Mouse (Mus musculus) inflammation-experienced regulatory T-cells, adult 6 months (primary cell): ENCODE data around the gene Tjp2. TPM values are rescaled to one million over a fixed set of nuclear protein-coding genes. Genes with fewer than 3 reads are reported as not detected.
"Not testable (repeated sequence)": the region's sequence is repeated elsewhere in the genome, so short reads cannot be mapped to it uniquely, and the experiment has no call there.

Experiments
- ATAC-seq: one replicate; pipeline ENCODE4 v1.8.0; 2017
- polyA plus RNA-seq, 3 experiments: library from polyadenylated mRNA; unstranded; fragments of 100-300 nt; shearing (Covaris generic); gene quantifications; one replicate each; pipeline ENCODE4 v1.2.1; 2017

Tjp2 gene
- polyA plus RNA-seq, 3 experiments from 2014 or later = 5.3 to 9.5 (median 5.4) TPM

DNA sequence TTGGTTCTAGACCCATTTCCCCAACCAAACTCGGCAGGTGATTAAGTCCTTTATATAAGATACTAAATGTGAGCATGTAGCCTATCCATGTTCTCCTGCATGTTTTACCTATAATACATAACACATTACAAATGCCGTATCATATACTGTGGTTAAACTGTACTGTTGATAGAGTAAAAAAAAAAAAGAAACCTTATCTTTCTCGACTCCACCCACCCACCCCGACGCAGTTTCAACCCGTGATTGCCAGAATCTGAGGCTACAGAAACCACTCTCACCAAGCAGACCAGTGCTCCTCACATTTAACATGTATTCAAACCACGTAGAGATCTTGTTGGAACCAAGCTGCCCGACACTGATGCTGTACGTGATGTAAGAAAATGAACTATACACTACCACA is 102.2 kb downstream of the Tjp2 start:
- ATAC-seq = no peak

DNA sequence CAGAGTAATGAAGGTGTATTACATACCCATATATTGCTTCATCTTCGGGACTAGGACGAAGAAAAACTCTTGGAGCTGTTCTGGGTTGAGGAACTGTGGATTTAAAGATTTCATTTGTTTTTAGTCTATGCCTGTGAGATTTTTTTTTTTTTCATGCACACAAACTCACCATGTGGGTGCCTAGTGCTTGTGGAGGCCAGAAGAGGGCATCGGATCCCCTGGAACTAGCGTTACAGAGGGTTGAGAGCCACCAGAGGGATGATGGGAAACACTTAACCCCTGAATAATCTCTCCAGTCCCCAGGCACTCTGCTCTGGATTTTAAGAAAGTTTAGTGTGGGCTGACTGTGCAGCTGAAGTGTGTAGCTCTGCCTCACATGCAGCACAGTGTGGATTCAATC is 104.0 kb downstream of the Tjp2 start:
- ATAC-seq = no peak

DNA sequence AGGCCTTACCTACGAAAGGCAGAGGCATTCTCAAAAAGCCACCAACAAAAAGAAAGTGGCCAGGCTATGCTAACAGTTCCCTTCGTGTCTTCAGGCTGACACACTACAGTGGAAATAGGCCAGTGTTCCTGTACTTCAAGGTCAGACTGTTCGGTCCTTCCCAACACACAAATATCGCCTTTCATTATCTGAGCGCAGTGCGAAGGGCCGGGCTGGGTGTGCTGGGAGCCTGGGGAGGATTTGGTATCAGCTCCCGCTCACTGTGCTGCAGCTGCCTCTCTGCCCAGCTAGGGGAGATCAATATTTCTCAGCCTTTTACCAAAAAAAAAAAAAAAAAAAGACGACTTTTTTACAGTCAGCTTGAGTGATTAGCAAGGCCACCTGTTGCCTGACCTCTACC is 106.1 kb downstream of the Tjp2 start:
- ATAC-seq = no peak

DNA sequence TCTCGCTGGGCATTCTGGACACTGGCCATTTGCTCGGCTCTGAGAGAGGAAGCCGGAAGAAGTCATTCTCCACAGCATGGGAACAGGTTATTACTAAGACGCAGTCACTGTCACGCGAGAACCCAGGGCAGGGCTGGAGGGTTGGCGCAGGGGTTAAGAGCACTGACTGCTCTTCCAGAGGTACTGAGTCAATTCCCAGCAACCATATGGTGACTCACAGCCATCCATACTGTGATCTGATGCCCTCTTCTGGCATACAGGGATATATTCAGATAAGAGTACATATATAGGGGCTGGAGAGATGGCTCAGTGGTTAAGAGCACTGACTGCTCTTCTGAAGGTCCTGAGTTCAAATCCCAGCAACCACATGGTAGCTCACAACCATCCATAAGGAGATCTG is 113.2 kb downstream of the Tjp2 start:
- no peak for ATAC-seq

DNA sequence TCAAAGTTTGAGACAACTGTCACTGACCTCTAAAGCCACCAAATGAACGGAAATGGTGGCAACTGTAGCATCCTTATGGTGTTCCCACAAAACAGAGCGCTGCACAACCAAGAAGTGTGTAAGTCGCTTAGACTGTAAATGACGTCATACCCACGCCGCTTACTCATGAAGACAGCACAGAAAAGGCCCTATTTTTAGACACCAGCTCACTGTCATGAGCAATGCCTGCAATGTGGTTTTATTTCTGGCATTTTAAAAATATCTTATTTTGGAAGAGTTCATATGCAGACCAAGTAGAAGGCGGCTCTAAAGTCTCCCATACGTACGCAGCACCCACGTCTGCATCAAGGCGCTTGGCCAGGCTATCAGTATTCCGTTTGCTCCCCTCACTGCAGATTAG is 117.1 kb downstream of the Tjp2 start:
- ATAC-seq = no peak

DNA sequence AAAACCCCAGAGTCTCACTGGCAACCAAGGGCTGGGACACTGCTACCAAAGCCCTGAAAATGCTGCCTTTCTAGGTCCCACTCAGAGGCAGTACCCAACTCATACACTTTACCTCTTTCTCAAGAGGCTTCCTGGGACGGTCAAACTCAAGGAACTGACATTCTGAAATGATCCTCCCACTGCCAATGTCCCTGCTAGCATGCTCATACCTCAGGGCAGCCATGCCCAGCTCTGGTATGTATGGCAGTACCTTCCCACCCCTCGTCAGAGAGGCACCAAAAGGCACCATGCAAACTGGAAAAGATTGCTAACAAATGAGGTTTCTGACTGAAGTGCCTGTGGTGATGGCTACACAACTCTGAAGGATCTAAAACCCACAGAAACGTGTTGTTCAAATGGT is 121.0 kb downstream of the Tjp2 start:
- ATAC-seq = no peak

DNA sequence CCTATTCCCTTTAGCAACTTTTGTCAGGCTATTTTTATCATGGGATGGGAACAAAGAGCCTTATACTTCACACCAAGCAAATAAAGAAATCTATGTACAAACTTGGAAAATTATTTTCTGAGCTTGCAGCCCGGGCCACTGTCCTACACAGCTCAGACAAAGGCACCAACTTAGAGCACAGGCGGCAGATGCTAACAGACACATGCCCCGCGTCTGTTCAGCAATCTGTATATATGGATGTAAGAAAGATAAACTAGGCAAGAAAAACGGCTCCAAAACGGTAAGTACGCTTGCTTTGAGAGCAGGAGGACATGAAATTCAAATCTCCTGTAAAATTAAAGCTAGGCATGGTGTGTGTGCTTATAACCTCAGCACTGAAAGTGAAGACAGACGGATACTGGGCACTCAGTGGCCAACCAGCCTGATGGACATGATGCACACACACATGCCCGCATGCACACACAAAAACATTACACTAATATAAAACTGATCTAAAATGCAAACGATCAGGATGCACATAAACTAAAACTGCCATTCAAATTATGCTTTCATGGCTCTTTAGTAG is 122.2 kb downstream of the Tjp2 start:
- ATAC-seq = no peak

DNA sequence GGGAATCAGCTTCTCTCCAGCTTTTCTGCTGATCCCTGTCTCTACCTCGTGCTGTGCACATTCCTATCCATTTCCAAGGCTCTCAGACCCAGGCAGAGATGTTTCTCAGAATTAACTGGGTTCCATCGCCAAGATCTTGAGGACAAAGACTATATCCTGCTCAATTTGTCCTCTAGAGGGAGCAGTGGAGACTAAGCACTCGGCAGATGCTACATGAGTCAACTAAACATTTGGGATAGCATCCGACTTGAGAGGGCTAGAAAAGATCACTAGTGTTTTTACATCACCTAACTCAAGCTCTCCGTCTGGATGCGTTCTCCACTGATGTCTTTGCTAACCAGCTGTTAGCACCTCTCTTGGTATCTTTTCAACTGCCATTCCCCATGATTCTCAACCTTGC is 123.6 kb downstream of the Tjp2 start:
- ATAC-seq = no peak

DNA sequence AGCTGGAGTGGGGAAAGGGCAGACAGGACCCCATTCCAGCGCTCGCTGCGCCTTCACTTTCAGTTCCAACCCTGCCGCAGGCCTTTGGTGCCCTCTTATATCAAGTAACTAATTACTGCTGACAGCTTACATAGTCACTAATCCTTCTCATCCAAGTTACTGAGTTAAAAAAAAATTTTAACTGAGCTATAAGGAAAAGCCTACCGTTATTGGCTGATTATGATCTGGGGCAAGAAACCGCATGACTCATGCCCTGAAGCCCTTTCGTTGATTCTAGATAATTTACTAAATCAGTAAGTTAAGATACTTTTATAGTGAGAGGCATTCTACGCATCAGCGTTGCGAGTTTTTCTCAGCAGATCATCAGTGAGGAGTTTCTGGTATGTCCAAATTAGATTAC is 126.1 kb downstream of the Tjp2 start:
- ATAC-seq = no peak

DNA sequence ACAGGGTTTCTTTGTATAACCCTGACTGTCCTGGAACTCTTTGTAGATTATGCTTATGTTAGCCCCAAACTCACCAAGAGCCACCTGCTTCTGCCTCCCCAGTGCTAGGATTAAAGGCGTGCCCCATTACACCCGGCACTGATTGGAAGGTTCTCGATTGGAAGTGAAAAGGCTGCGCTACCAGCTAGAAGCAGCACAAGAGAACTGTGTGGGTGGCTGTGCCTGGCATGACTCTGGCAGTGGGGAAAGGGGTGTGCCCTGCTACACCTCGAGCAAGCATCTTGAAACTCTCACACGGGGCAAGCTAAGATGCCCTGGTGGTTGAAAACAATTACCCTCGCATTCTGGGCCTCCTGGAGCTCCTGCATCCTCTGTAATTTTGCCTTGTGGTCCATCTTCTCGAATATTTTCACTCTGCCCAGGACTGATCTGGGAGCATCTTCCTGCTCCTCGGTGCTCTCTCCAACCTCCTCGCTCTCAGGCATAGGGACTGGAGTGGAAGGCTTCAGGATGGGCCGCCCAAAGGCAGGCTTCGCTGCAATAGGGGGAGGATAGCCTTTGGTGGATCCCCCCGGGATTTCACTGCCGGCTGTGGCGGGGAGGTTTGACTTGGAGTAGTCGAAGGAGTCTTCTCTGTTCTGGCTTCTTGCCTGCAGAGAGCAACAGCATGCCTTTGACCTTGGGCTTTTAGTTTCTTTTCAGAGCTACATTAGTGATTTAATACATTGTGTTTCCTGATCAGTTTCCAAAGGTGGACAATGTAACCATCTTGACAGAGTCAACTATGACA is 127.0 kb downstream of the Tjp2 start:
- ATAC-seq = no peak

DNA sequence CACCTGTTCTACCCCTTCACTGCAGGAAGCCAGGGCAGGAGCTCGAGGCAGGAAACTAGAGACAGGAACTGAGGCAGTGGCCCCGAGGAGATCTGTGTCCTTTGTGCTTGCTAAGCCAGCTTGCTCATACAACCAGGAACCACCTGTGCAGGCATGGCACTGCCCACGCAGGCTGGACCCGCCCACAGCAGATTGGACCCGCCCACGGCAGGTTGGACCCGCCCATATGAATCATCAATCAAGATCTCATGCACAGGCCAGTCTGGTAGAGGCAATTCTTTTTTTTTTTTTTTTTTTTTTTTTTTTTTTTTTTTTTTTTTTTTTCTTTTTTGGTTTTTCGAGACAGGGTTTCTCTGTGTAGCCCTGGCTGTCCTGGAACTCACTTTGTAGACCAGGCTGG is 132.8 kb downstream of the Tjp2 start:
- ATAC-seq = not testable (repeated sequence)

DNA sequence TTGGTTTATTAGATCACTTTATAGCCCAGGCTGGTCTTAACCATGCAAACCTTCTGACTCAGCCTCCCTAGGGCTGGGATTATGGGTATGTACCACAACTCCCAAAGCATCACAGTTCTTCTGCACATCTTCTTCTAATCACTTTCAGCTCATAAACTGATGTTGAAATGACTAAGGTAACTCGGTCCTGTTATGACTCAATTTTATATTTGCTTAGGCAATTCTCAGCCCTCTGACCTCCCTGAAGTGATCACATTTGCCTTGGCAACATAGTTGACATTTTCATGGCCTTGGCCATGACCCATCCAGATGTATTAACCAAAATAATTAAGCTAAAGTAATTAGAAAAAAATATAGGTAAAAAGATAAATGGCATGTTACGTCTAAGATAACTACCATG is 134.5 kb downstream of the Tjp2 start:
- ATAC-seq = no peak

DNA sequence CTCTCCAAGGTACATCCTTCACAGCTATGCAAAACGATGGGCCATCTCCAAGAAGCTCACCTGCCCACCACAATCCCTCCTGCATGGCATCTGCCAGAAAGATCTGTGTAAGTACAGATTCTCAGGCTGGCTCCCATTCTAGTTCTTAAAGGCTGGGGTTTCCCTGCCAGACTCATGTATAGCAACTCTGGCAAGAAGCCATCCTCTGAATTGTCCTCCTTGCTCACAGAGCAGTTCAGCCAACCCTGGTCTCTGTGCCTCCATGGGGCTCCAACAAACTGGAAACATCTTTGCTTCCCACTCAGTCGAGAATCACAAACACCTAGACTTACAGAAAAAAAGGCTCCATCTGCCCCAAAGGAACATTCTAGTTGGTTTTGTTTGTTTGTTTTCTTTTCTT is 139.5 kb downstream of the Tjp2 start:
- no peak for ATAC-seq

DNA sequence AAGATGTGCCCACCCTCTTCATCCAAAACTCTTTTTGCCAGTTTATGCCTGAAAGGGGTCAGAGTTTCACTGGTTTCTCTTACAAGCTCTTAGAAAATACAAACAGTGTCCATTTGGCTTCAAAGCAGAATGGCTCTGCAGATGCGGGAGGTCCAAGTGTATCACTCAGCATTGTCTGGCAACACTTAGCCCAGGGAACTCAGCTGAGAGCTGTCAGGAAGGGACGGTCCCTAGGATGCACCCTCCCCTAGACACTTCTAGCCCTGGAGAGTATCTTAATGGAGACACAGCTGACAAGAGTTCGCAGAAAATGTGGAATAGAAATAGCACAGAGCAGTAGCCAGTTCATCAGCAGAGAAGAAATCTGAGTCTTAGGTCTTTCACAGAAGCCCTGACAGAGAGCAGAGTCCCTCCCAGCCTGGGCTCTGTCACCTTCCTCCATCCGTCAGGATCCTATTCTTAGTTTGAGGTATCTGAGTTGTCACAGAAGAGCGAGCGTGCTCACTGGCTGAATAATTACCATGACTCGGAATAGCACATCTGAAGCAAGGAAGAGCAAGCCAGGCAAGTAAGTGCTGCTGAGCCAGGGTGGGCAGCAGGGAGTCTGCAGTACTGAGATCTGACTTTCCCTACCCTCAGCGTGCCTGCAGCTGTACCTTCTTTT is 144.3 kb downstream of the Tjp2 start:
- no peak for ATAC-seq

DNA sequence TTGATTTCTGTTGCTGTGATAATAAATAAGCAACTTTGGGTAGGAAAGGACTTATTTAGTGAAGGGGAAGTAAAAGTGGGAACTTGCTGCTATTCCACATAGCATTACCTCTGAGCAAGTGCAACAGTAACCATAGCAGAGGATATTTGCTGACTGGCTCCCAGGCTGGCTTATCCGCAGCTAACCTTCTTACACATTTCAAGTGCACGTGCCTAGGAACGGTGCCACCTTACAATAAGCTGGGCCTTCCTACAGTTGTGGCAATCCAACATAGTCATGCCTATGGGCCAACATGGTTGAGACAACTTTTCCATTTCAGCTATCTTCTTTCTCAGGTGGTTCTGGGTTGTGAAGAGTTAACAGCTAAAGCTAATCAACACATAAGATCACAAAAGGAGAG is 147.2 kb downstream of the Tjp2 start:
- no peak for ATAC-seq

DNA sequence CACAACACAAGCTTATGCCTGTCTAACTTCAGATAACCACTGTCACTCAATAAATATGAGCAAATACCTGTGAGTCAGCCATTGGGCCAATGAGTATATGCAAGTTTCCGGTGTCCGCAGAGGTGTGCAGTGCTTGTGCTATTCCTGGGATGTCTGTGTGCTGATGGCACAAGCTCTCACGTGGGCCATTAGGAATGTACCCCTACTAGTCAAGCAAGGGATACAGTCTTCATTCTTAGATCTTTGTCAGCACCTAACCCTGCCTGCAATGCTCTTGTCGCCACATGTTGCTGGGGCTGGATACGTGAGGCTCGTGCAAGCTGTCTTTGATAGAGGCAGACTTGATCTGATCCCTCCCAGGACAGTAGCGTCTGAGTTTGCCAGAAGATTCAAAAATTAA is 148.3 kb downstream of the Tjp2 start:
- ATAC-seq = no peak

DNA sequence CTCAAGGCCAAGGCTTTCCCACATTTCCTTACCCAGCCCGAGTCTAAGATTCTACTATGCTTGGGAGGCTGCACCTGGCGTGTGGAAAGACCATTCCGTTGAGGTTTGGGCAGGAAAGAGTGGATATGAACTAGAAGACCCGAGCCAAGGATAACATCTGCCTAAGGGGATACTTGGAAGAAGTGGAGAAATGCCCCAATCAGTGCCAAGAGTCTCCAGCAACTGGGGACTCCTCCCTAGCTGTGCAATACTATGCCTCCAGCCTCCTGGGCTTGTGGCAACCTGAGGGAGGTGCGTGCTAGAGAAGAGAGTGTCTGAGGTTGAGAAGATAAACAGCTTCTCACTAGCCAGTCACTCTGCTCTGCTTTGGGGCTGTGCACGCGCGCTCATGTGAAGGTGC is 148.9 kb downstream of the Tjp2 start:
- no peak for ATAC-seq

DNA sequence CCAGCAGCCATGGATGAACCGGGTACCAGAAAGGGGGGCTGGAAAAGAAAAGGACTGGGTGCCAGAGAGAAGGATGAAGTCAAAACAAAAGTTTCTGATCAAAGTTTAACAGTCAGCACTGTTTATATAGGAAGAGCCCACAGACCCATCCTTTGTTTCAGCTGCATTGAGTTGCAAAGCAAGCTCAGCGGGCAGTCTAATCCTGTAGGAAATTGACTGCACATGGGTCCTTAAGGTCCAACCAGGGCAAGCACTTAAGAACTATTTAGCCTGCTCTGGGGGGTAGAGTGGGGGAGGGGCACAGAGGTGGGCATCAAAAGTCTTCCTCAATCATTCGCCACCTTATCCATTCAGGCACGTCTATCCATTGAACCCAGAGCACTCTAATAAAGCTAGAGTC is 151.7 kb downstream of the Tjp2 start:
- ATAC-seq = no peak

DNA sequence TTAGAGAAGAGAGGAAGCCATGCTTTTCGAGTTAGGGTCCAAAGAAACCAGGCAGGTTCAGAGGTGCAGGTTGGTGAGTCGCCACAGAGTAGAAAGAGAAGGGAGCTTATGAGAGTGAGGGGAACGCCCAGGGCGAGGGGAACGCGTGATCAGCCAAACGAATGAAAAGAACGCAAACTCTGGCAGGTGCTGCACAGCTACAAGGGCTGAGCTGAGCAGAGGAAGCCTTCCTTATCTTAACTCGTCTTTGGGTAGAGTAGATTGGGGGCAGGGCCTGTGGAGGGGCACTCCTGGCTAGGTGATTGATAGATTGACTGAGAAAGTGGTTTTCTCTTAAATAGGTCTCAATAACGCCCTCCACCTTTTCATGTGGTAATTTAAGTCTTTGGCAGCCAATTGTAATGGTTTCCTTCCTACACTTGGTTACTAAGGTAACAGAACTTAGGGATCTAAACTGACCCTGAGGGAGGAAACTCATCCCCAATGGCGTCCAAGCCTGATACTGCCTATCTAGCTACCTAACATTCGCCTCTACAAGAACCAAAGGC is 160.4 kb downstream of the Tjp2 start:
- no peak for ATAC-seq

DNA sequence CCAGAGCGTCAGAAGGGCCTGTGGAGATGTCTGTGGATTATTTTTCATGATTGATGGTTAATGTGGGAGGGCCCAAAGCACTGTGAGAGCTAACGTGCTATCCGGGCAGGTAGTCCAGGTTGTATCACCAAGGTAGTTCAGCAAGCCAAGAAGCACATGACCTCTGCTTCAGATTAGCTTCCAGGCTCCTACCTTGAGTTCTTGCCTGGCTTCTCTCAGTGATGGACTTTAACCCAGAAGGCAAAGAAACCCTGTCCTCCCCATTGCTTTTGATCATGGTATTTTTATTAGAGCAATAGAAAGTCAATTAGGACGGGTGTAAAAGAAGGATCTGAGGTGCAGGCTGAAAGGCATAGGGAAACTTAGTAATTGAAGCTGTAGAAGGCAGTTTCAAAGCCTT is 161.2 kb downstream of the Tjp2 start:
- ATAC-seq = no peak

DNA sequence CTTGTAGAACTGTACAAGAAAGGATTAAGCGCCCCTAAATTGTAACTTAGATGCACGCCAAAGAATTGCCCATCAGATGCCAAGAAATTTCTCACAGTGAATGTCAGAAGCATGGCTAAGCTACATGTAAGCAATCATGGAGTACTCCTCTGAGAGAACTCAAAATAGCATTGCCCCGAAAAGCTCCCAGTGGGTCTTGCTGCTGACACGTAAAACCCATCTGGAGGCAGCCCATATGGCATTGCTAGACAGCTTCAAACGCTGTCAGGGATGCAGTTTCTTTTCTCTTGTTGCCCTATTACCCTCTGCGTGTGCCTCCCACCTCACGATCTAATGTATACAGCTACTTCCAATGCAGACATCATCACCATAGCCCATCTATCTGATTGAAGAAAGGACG is 166.0 kb downstream of the Tjp2 start:
- ATAC-seq = no peak

DNA sequence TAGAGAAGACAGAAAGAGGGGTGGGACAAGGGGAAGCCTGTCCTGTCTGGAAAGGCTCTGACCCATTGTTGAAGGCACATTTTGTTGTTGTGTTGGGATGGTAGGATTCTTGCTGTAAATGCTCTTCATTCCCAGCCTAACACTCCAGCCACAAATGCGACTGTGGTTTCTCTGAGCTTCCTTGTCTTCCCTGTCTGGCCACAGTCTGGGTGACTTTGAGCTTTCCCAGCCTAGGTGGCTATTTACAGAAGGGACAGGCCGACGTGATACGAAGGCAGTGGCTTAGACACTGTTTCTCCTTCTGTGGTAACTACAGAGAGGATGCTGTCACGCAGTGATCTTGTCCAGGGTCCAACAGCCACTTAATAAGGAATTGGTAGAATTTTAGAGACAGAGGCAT is 166.8 kb downstream of the Tjp2 start:
- no peak for ATAC-seq

DNA sequence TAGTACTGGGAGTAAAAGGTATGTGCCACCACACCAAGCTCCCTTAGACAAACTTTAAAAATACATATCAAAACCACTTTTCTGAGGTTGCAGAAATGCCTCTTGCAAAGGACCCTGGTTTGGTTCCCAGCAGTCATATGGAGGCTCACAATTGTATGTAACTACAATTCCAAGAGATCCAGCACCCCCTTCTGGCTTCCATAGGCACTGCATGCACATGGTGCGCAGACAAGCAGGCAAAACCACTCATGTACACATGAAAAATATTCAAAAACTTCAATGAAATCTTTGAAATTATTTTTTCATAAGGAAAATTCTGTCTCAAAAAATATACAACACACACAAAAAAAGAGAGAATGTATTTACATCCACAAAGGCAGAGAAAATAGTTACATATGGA is 167.9 kb downstream of the Tjp2 start:
- no peak for ATAC-seq

DNA sequence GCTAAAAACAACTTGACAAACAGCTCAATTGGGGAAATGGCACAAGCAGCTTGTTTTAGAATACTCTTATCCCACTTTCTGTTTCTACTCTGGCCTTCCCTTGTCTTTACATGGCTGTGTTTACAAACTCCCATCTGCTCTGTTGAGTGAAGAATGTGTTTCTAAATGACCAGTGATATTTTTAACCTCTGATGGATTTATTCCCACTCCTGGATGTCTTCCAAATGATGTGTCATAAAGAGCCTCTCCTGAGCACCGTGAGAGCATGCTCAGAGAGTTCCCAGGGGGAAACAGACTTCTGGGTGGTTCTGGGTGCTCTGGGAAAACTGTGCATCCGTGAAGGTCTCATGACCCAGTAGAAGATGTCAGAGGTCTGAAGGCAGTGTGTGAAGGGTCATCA is 169.9 kb downstream of the Tjp2 start:
- ATAC-seq = no peak
